Mouse (Mus musculus) thymus, postnatal 0 days (tissue): Measurements from ENCODE around the gene Sla2. TPM values are rescaled to one million over a fixed set of nuclear protein-coding genes. Genes with fewer than 3 reads are reported as not detected.
"Not testable (repeated sequence)": the region's sequence is repeated elsewhere in the genome, so short reads cannot be mapped to it uniquely, and the experiment has no call there.

ENCODE experiments used
- DNase-seq: peaks from one replicate; pipeline ENCODE4 v3.0.0-alpha.2; 2015; ENCODE audit warnings: low spot score
- polyA plus RNA-seq: library from polyadenylated mRNA; unstranded; fragments of >200 nt; fragmentation: Nextera tagmentation; extraction: Ambion mirVana; gene quantifications from 2 replicates; pipeline ENCODE4 v1.2.1, GENCODE M21; 2015

The Sla2 gene
- polyA plus RNA-seq, result 104 and 115 TPM in 2 replicates

- DNase-seq, result peak; percentile 96
These were observed at the start of gene Sla2 for GRCm38 (mm10) chr2:156887017-156887416. Sla2 (minus strand) TSS chr2:156887192.

GRCm38 (mm10) chr2:156935005-156935404, 48.0 kb upstream of the Sla2 start:
- no peak for DNase-seq

- no peak for DNase-seq
These were observed 46.4 kb upstream of the Sla2 start for GRCm38 (mm10) chr2:156933426-156933825.

- DNase-seq, result no peak
These were observed 44.4 kb upstream of the Sla2 start for GRCm38 (mm10) chr2:156931421-156931820.

- no peak for DNase-seq
These were observed 43.6 kb upstream of the Sla2 start for GRCm38 (mm10) chr2:156930549-156930948.

- DNase-seq, result no peak
These were observed 42.6 kb upstream of the Sla2 start for GRCm38 (mm10) chr2:156929519-156930120.

GRCm38 (mm10) chr2:156928606-156929005, 41.6 kb upstream of the Sla2 start:
- no peak for DNase-seq

- no peak for DNase-seq
These were observed 40.7 kb upstream of the Sla2 start for GRCm38 (mm10) chr2:156927663-156928062.

- not testable (repeated sequence) for DNase-seq
These were observed 38.6 kb upstream of the Sla2 start for GRCm38 (mm10) chr2:156925611-156926010.

- not testable (repeated sequence) for DNase-seq
These were observed 38.1 kb upstream of the Sla2 start for GRCm38 (mm10) chr2:156925075-156925474.

- no peak for DNase-seq
These were observed 37.4 kb upstream of the Sla2 start for GRCm38 (mm10) chr2:156924210-156924898.

GRCm38 (mm10) chr2:156923057-156923456, 36.1 kb upstream of the Sla2 start:
- DNase-seq, result no peak

GRCm38 (mm10) chr2:156919796-156920195, 32.8 kb upstream of the Sla2 start:
- DNase-seq, result peak; percentile 49

- not testable (repeated sequence) for DNase-seq
These were observed 32.2 kb upstream of the Sla2 start for GRCm38 (mm10) chr2:156919191-156919590.

- peak; percentile 69 for DNase-seq
These were observed 31.6 kb upstream of the Sla2 start for GRCm38 (mm10) chr2:156918562-156918961.

GRCm38 (mm10) chr2:156916419-156917125, 29.6 kb upstream of the Sla2 start:
- no peak for DNase-seq

GRCm38 (mm10) chr2:156915559-156915958, 28.6 kb upstream of the Sla2 start:
- DNase-seq, result no peak

GRCm38 (mm10) chr2:156913191-156913590, 26.2 kb upstream of the Sla2 start:
- no peak for DNase-seq

GRCm38 (mm10) chr2:156905931-156906330, 18.9 kb upstream of the Sla2 start:
- DNase-seq, result not testable (repeated sequence)

- no peak for DNase-seq
These were observed 18.2 kb upstream of the Sla2 start for GRCm38 (mm10) chr2:156904976-156905717.

- DNase-seq, result no peak
These were observed 16.4 kb upstream of the Sla2 start for GRCm38 (mm10) chr2:156903367-156903766.

GRCm38 (mm10) chr2:156902411-156902810, 15.4 kb upstream of the Sla2 start:
- DNase-seq, result not testable (repeated sequence)
